Mouse (Mus musculus): ENCODE results near the gene Ush1c. TPM values are rescaled to one million over a fixed set of nuclear protein-coding genes. Genes with fewer than 3 reads are reported as not detected.
"Not testable (repeated sequence)": the region's sequence is repeated elsewhere in the genome, so short reads cannot be mapped to it uniquely, and the experiment has no call there.

The Ush1c gene
- polyA plus RNA-seq, 1 experiment from 2014 or later: 132 TPM

DNA sequence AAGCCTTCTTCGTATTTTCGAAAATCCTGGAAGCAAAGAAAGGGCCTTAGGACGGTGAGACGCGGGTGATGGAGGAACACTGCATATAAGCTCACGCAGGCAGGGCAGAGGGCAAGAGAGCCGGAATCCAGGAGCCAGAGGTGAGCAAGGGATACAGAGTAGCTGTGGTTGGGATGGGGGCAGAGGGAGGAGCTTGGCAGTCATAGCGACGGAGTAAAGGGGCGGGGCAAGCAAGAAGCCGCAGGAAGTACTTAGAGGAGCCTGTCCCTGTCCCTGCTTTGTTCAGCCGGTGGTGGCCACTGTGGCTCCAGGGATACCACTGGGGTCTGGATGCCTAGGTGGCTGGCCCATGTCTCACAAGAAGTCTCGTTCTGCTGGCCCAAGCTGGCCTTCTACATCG lies 36.7 kb downstream of the Ush1c start:
- ATAC-seq: no peak
- no peaks in the 10 kb centered on the region for H3K4me1 ChIP-seq (replicated peaks; ENCODE audit: control insufficient read depth, insufficient read depth, low read length)
- H3K9ac ChIP-seq (ENCODE audit: low read depth, low read length): no peak overlapping the region
- no peak for TF ChIP-seq CTCF (IDR thresholded peaks at IDR 0.05; ENCODE audit: low read depth)
- H3K4me3 ChIP-seq (ENCODE audit: low read depth, low read length): no peak overlapping the region
- H3K9me3 ChIP-seq (ENCODE audit: control insufficient read depth): no peaks in the 10 kb centered on the region
- no peaks in the 10 kb centered on the region for H3K27me3 ChIP-seq (replicated peaks; ENCODE audit: control insufficient read depth, insufficient read depth, low read length)
- H3K4me2 ChIP-seq (replicated peaks; ENCODE audit: low read depth): no peak overlapping the region
- H3K27ac ChIP-seq (ENCODE audit: low read depth, low read length): no peak overlapping the region
- WGBS: 32% methylated on average over 14 of the region's 14 CpGs
- H3K36me3 ChIP-seq (ENCODE audit: control insufficient read depth, insufficient read depth): peaks cover 22% of the 10 kb centered on the region; the same call in 1 of the 2 replicates

DNA sequence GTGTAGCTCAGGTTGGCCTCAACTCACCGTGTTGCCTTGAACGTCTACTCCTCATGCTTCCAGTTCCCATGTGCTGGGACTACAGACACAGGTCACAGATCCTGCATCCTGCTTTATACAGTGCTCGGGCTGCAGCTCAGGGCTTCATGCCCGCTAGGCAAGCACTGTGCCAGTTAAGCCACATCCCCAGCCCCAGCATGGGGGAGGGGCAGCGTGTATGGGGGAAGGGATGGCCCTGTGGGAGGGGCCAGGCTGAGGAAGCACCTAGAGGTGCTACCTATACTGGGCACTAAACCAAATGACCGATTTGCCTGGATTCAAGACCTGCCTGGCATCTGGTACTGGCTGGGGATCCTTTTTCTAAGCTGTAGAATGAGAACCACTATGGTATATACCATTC lies 38.3 kb downstream of the Ush1c start:
- no peak for ATAC-seq
- TF ChIP-seq CTCF (IDR thresholded peaks at IDR 0.05; ENCODE audit: low read depth): no peak
- Histone ChIP-seq H3K27me3 (replicated peaks; ENCODE audit: control insufficient read depth, insufficient read depth, low read length) (no peaks in the 10 kb centered on the region), H3K4me2 (replicated peaks; ENCODE audit: low read depth) (no peak overlapping the region), H3K27ac (ENCODE audit: low read depth, low read length) (no peak overlapping the region), H3K9me3 (ENCODE audit: control insufficient read depth) (no peaks in the 10 kb centered on the region), H3K4me1 (replicated peaks; ENCODE audit: control insufficient read depth, insufficient read depth, low read length) (no peaks in the 10 kb centered on the region), H3K9ac (ENCODE audit: low read depth, low read length) (no peak overlapping the region), H3K4me3 (ENCODE audit: low read depth, low read length) (no peak overlapping the region), H3K36me3 (ENCODE audit: control insufficient read depth, insufficient read depth) (peaks cover 26% of the 10 kb centered on the region; the same call in 1 of the 2 replicates)
- 69% methylated on average over 6 of the region's 6 CpGs for WGBS

DNA sequence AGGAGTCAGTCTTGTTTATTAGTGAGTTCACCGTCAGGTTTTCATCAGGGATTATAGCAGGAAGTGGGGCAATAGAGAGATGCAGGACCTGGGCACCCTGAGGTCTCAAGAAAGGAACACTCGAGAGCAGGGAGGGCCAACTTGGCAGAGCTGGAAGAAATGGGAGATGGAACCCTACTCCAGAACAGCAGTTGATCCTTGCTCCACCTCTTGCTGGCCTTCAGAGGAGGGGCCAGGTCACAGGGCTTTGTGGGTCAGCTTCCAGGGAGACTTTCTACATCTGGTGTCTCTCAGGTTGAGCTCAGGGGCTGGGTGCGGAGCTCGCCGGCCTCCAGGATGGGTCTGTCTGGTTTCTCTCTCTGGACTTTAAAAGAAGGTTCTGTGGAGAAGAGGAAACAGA lies 42.9 kb downstream of the Ush1c start:
- H3K9me3 ChIP-seq (ENCODE audit: control insufficient read depth): no peaks in the 10 kb centered on the region
- no peak overlapping the region for H3K27ac ChIP-seq (ENCODE audit: low read depth, low read length)
- H3K4me2 ChIP-seq (replicated peaks; ENCODE audit: low read depth): no peak overlapping the region
- WGBS: 84% methylated on average over 5 of the region's 5 CpGs
- TF ChIP-seq CTCF (IDR thresholded peaks at IDR 0.05; ENCODE audit: low read depth): no peak
- H3K4me1 ChIP-seq (replicated peaks; ENCODE audit: control insufficient read depth, insufficient read depth, low read length): no peaks in the 10 kb centered on the region
- no peak overlapping the region for H3K4me3 ChIP-seq (ENCODE audit: low read depth, low read length)
- ATAC-seq: no peak
- H3K27me3 ChIP-seq (replicated peaks; ENCODE audit: control insufficient read depth, insufficient read depth, low read length): no peaks in the 10 kb centered on the region
- H3K9ac ChIP-seq (ENCODE audit: low read depth, low read length): no peak overlapping the region
- peaks cover 12% of the 10 kb centered on the region; the same call in 1 of the 2 replicates for H3K36me3 ChIP-seq (ENCODE audit: control insufficient read depth, insufficient read depth)

DNA sequence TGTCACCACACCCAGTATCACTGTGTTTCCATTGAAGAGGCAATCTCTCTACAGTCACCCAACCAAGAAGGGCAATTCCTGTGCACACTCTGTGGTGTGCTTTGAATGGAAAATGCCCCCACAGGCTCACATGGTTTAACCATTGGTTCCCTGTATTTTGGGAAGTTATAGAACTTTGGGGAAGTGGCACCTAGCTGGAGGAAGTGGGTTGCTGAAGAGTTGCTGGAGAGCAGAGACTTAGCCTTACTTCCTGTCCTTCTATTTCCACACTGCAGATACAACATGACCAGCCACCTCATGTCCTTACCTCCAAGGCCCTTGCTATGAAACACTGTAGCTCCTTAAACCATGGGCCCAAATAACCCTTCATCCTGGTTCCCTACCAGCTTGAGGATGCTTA lies 54.1 kb downstream of the Ush1c start:
- Histone ChIP-seq H3K9me3 (ENCODE audit: control insufficient read depth) (no peaks in the 10 kb centered on the region), H3K36me3 (ENCODE audit: control insufficient read depth, insufficient read depth) (no peaks in the 10 kb centered on the region), H3K4me3 (ENCODE audit: low read depth, low read length) (no peak overlapping the region), H3K27me3 (replicated peaks; ENCODE audit: control insufficient read depth, insufficient read depth, low read length) (peaks cover 19% of the 10 kb centered on the region), H3K9ac (ENCODE audit: low read depth, low read length) (no peak overlapping the region), H3K4me2 (replicated peaks; ENCODE audit: low read depth) (no peak overlapping the region), H3K27ac (ENCODE audit: low read depth, low read length) (no peak overlapping the region), H3K4me1 (replicated peaks; ENCODE audit: control insufficient read depth, insufficient read depth, low read length) (peaks cover 5% of the 10 kb centered on the region; the same call in 1 of the 2 replicates)
- TF ChIP-seq CTCF (IDR thresholded peaks at IDR 0.05; ENCODE audit: low read depth): no peak
- ATAC-seq: no peak

DNA sequence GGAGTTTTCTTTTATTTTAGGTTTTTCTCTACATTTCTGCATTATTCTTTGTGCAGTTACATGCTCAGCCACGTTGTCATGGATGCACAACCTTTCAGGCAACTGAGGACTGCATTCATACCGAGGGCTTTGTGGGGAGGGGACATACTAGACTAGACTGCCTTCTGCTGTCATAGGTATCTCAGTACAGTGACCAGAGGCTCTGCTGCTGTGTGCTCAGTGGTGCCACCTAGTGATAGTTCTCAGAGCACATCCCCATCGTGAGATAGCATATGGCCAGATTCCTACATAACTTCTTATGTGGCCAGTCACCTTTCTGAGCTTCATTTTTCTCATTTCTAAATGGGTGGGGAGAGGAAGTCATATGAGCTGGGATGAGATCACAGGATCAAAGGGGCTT lies 56.7 kb downstream of the Ush1c start:
- peak; percentile 96 for TF ChIP-seq CTCF (IDR thresholded peaks at IDR 0.05; ENCODE audit: low read depth)
- no peak for ATAC-seq

DNA sequence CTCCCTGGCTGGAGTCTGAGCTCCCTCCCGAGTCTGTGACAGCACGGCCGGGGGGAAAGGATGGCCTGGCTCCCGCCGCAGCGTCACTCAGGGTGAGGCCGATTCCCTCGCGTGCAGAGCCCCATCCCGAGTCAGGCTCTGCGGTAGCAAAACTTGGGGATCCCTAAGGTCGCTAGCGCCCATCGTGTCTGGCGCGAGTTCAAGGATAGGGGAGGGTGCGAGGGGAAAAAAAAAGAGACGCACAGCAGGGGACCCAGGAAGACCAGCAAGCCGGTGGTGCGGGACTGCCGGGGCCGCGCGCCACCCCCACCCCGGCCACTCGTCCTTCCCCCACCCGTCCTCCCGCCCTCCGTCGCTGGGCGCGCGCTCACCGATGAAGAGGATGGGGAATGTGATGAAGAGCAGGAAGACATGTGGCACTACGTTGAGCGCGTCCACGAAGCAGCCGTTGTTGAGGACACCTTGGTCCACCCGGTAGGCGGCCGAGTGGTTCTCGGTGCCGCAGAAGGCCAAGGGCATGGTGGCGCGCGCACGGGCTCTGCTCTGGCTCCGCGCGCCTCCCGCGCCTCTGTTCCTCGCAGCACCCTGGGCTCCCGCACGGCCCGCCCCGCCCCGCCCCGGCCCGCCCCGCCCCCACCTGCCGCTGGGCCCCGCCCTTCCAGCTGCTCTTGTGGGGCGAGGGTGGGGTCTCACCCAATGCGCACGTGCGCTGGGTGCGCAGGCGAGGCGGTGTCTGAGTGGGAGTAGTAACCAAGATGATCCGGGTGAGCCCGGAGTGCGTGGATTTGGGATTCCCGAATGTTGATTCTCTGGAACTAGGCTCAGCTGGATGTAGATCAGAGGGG lies 58.6 kb downstream of the Ush1c start, which contains the start of gene Abcc8:
Gene Abcc8, minus strand, starts transcription at position 603 of the 845 bp plus-strand sequence.
- peaks cover 31% of the 10 kb centered on the region for H3K27me3 ChIP-seq (replicated peaks; ENCODE audit: control insufficient read depth, insufficient read depth, low read length)
- TF ChIP-seq CTCF (IDR thresholded peaks at IDR 0.05; ENCODE audit: low read depth): no peak
- H3K27ac ChIP-seq (ENCODE audit: low read depth, low read length): no peak within 1 kb of the TSS
- no peaks in the 10 kb centered on the region for H3K9me3 ChIP-seq (ENCODE audit: control insufficient read depth)
- H3K4me1 ChIP-seq (replicated peaks; ENCODE audit: control insufficient read depth, insufficient read depth, low read length): peaks cover 5% of the 10 kb centered on the region; the same call in 1 of the 2 replicates
- H3K4me2 ChIP-seq (replicated peaks; ENCODE audit: low read depth): peak within 1 kb of the TSS; percentile 67
- WGBS: 1% methylated on average over 71 of the region's 75 CpGs
- no peaks in the 10 kb centered on the region for H3K36me3 ChIP-seq (ENCODE audit: control insufficient read depth, insufficient read depth)
- ATAC-seq: peak; percentile 14; the same call in 1 of the 2 replicates
- peak within 1 kb of the TSS; percentile 34 for H3K4me3 ChIP-seq (ENCODE audit: low read depth, low read length)
- no peak within 1 kb of the TSS for H3K9ac ChIP-seq (ENCODE audit: low read depth, low read length)

More for the DNA sequence above, 56.7 kb downstream of the Ush1c start:
- Histone ChIP-seq H3K27ac (ENCODE audit: low read depth, low read length) (no peak overlapping the region), H3K27me3 (replicated peaks; ENCODE audit: control insufficient read depth, insufficient read depth, low read length) (peaks cover 31% of the 10 kb centered on the region), H3K4me2 (replicated peaks; ENCODE audit: low read depth) (no peak overlapping the region), H3K9ac (ENCODE audit: low read depth, low read length) (no peak overlapping the region), H3K4me1 (replicated peaks; ENCODE audit: control insufficient read depth, insufficient read depth, low read length) (peaks cover 5% of the 10 kb centered on the region; the same call in 1 of the 2 replicates), H3K9me3 (ENCODE audit: control insufficient read depth) (no peaks in the 10 kb centered on the region), H3K4me3 (ENCODE audit: low read depth, low read length) (no peak overlapping the region), H3K36me3 (ENCODE audit: control insufficient read depth, insufficient read depth) (no peaks in the 10 kb centered on the region)
- 1% methylated on average over 3 of the region's 3 CpGs for WGBS

DNA sequence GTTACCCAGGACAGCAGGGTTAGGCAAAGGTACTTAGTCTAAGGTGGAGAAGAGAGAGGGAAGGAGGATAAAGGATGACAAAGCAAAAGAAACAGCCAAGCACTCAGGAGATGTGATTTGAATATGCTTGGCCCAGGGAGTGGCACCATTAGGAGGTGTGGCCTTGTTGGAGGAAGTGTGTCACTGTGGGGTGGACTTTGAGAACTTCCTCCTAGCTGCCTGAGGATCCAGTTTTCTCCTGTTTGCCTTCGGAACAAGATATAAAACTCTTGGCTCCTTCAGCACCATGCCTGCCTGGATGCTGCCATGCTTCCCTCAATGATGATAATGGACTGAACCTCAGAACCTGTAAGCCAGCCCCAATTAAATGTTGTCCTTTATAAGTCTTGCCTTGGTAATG lies 69.3 kb downstream of the Ush1c start:
- not testable (repeated sequence) for H3K27me3 ChIP-seq (replicated peaks; ENCODE audit: control insufficient read depth, insufficient read depth, low read length); H3K9ac ChIP-seq (ENCODE audit: low read depth, low read length); H3K4me1 ChIP-seq (replicated peaks; ENCODE audit: control insufficient read depth, insufficient read depth, low read length); H3K4me3 ChIP-seq (ENCODE audit: low read depth, low read length); H3K36me3 ChIP-seq (ENCODE audit: control insufficient read depth, insufficient read depth); H3K9me3 ChIP-seq (ENCODE audit: control insufficient read depth); H3K27ac ChIP-seq (ENCODE audit: low read depth, low read length)
- ATAC-seq: peak; percentile 76
- WGBS: 52% methylated on average over 1 of the region's 1 CpGs
- 0 out of 2 replicates have a peak overlapping the region, but pooled peaks have one; percentile 21 for H3K4me2 ChIP-seq (replicated peaks; ENCODE audit: low read depth)

Data from intestine, postnatal 0 days (tissue).